Mouse (Mus musculus) stomach, embryonic 14.5 days (tissue): ENCODE measurements around the gene U2surp. TPM values are rescaled to one million over a fixed set of nuclear protein-coding genes. Genes with fewer than 3 reads are reported as not detected.
A peak's percentile ranks its signal among the peaks of the same experiment; 100 is the strongest.

Experiments used
- ATAC-seq: fragments of 200-750 bp; cut with Nextera tagmentation; 2 replicates; pipeline ENCODE4 v1.8.0; 2017; ENCODE audit warnings: low read depth, moderate TSS enrichment; ENCODE audit not compliant: insufficient number of reproducible peaks, insufficient read depth, low FRiP score
- H3K27ac ChIP-seq: fragments of 300-500 bp; sonication (generic); 2 replicates; pipeline ENCODE4 v1.5.1; 2014; ENCODE audit warnings: mild to moderate bottlenecking, low read length, moderate library complexity, mixed read lengths
- H3K27me3 ChIP-seq: fragments of 300-500 bp; sonication (generic); 2 replicates; pipeline ENCODE4 v1.6.1; 2014; ENCODE audit warnings: low read length, control low read depth, mixed read lengths; ENCODE audit not compliant: control insufficient read depth, insufficient read depth
- H3K36me3 ChIP-seq: fragments of 300-500 bp; sonication (generic); 2 replicates; pipeline ENCODE4 v1.6.1; 2014; ENCODE audit warnings: mild to moderate bottlenecking, control low read depth, low read length, moderate library complexity, mixed read lengths; ENCODE audit not compliant: control insufficient read depth, insufficient read depth
- H3K4me1 ChIP-seq: fragments of 300-500 bp; sonication (generic); 2 replicates; pipeline ENCODE4 v1.6.1; 2014; ENCODE audit warnings: low read length, control low read depth, mixed read lengths; ENCODE audit not compliant: control insufficient read depth, insufficient read depth
- H3K4me2 ChIP-seq: fragments of 300-500 bp; sonication (generic); replicated peaks from 2 replicates; pipeline ENCODE4 v1.6.1; 2014; ENCODE audit warnings: low read depth, low read length, control low read depth
- H3K4me3 ChIP-seq: fragments of 300-500 bp; sonication (generic); 2 replicates; pipeline ENCODE4 v1.5.1; 2014; ENCODE audit warnings: low read depth, low read length, control low read depth
- H3K9ac ChIP-seq: fragments of 300-500 bp; sonication (generic); replicated peaks from 2 replicates; pipeline ENCODE4 v1.6.1; 2014; ENCODE audit warnings: low read depth, mild to moderate bottlenecking, control low read depth, low read length, moderate library complexity, mixed read lengths
- H3K9me3 ChIP-seq: fragments of 300-500 bp; sonication (generic); 2 replicates; pipeline ENCODE4 v1.6.1; 2016; ENCODE audit warnings: low read depth, low read length, control low read depth; ENCODE audit not compliant: control insufficient read depth
- WGBS: fragments of 180-500 bp; shearing (Covaris S2); extraction: QIAGEN DNeasy Blood & Tissue Kit; methylation state at CpG from one replicate; pipeline ENCODE4 v1.1.7; 2014; 5-methylcytosine and 5-hydroxymethylcytosine counted together
- polyA plus RNA-seq: library from polyadenylated mRNA; unstranded; fragments of >200 nt; fragmentation: Nextera tagmentation; extraction: Ambion mirVana; gene quantifications from 2 replicates; pipeline ENCODE4 v1.2.1, GENCODE M21; 2014

The U2surp gene
- polyA plus RNA-seq: 137 and 141 TPM in 2 replicates

- Histone ChIP-seq H3K9ac (peak within 1 kb of the TSS; percentile 96), H3K36me3 (no peaks in the 10 kb centered on the region), H3K4me1 (peaks cover 9% of the 10 kb centered on the region; the same call in 1 of the 2 replicates), H3K9me3 (no peaks in the 10 kb centered on the region), H3K4me2 (peak within 1 kb of the TSS; percentile 87), H3K27me3 (no peaks in the 10 kb centered on the region), H3K4me3 (peak within 1 kb of the TSS; percentile 98), H3K27ac (peak within 1 kb of the TSS; percentile 90)
- under 1% methylated on average over 74 of the region's 74 CpGs for WGBS
- ATAC-seq: peak; percentile 95
These were observed at the start of gene U2surp for GRCm38 (mm10) chr9:95511472-95512330. TSS of gene U2surp (minus strand) at chr9:95511996.

- no peaks in the 10 kb centered on the region for H3K36me3 ChIP-seq
- peaks cover 4% of the 10 kb centered on the region for H3K4me1 ChIP-seq
- peaks cover 50% of the 10 kb centered on the region for H3K27me3 ChIP-seq
- peak overlapping the region; percentile 96 for H3K4me2 ChIP-seq
- peak overlapping the region; percentile 45 for H3K4me3 ChIP-seq
- H3K9me3 ChIP-seq: no peaks in the 10 kb centered on the region
- H3K27ac ChIP-seq: no peak overlapping the region
- H3K9ac ChIP-seq: peak overlapping the region; percentile 21; the same call in 1 of the 2 replicates
- peak; percentile 38; the same call in 1 of the 2 replicates for ATAC-seq
- WGBS: 13% methylated on average over 77 of the region's 78 CpGs
These were observed 48.3 kb upstream of the U2surp start for GRCm38 (mm10) chr9:95559936-95560735.

- Histone ChIP-seq H3K4me3 (peak within 1 kb of the TSS; percentile 45), H3K27me3 (peaks cover 50% of the 10 kb centered on the region), H3K9me3 (no peaks in the 10 kb centered on the region), H3K4me1 (peaks cover 4% of the 10 kb centered on the region), H3K36me3 (no peaks in the 10 kb centered on the region), H3K4me2 (peak within 1 kb of the TSS; percentile 96), H3K27ac (no peak within 1 kb of the TSS), H3K9ac (peak within 1 kb of the TSS; percentile 21; the same call in 1 of the 2 replicates)
- WGBS: 1% methylated on average over 85 of the region's 118 CpGs
- ATAC-seq: peak; percentile 62; the same call in 1 of the 2 replicates
These were observed 47.5 kb upstream of the U2surp start, which contains the start of gene Paqr9 for GRCm38 (mm10) chr9:95559059-95559935. TSS of gene Paqr9 (plus strand) at chr9:95559657.

GRCm38 (mm10) chr9:95558726-95559058 lies 46.9 kb upstream of the U2surp start:
- ATAC-seq: no peak
- Histone ChIP-seq H3K9me3 (no peaks in the 10 kb centered on the region), H3K4me1 (peaks cover 4% of the 10 kb centered on the region), H3K36me3 (no peaks in the 10 kb centered on the region), H3K27me3 (peaks cover 47% of the 10 kb centered on the region), H3K27ac (no peak overlapping the region), H3K4me3 (peak overlapping the region; percentile 45; the same call in 1 of the 2 replicates), H3K9ac (no peak overlapping the region), H3K4me2 (peak overlapping the region; percentile 96)
- WGBS: 11% methylated on average over 11 of the region's 11 CpGs

- WGBS: 58% methylated on average over 6 of the region's 6 CpGs
- Histone ChIP-seq H3K27ac (no peak overlapping the region), H3K27me3 (peaks cover 40% of the 10 kb centered on the region), H3K9me3 (no peaks in the 10 kb centered on the region), H3K4me1 (peaks cover 4% of the 10 kb centered on the region), H3K9ac (no peak overlapping the region), H3K4me2 (no peak overlapping the region), H3K4me3 (no peak overlapping the region), H3K36me3 (no peaks in the 10 kb centered on the region)
- ATAC-seq: no peak
These were observed 45.9 kb upstream of the U2surp start for GRCm38 (mm10) chr9:95557722-95558121.

- H3K4me2 ChIP-seq: no peak overlapping the region
- H3K4me3 ChIP-seq: no peak overlapping the region
- H3K36me3 ChIP-seq: no peaks in the 10 kb centered on the region
- 87% methylated on average over 4 of the region's 4 CpGs for WGBS
- H3K9ac ChIP-seq: no peak overlapping the region
- H3K4me1 ChIP-seq: peaks cover 4% of the 10 kb centered on the region
- peaks cover 31% of the 10 kb centered on the region for H3K27me3 ChIP-seq
- no peaks in the 10 kb centered on the region for H3K9me3 ChIP-seq
- no peak for ATAC-seq
- no peak overlapping the region for H3K27ac ChIP-seq
These were observed 44.3 kb upstream of the U2surp start for GRCm38 (mm10) chr9:95556067-95556512.

GRCm38 (mm10) chr9:95555233-95555740 lies 43.5 kb upstream of the U2surp start:
- Histone ChIP-seq H3K4me3 (no peak overlapping the region), H3K27ac (no peak overlapping the region), H3K9ac (no peak overlapping the region), H3K9me3 (no peaks in the 10 kb centered on the region), H3K4me2 (no peak overlapping the region), H3K36me3 (no peaks in the 10 kb centered on the region), H3K27me3 (peaks cover 23% of the 10 kb centered on the region), H3K4me1 (peaks cover 3% of the 10 kb centered on the region)
- no peak for ATAC-seq
- WGBS: 77% methylated on average over 5 of the region's 5 CpGs
